Mouse (Mus musculus) midbrain, embryonic 13.5 days (tissue): Measurements from ENCODE around the gene Tbc1d1. TPM values are rescaled to one million over a fixed set of nuclear protein-coding genes. Genes with fewer than 3 reads are reported as not detected.

ENCODE experiments used
- ATAC-seq: fragments of 200-750 bp; cut with Nextera tagmentation; 2 replicates; pipeline ENCODE4 v1.8.0; 2017; ENCODE audit warnings: mild to moderate bottlenecking, moderate TSS enrichment, moderate library complexity
- H3K27ac ChIP-seq: fragments of 300-500 bp; sonication (generic); 2 replicates; pipeline ENCODE4 v1.5.1; 2015; ENCODE audit warnings: inconsistent platforms, mild to moderate bottlenecking, moderate library complexity
- H3K27me3 ChIP-seq: fragments of 300-500 bp; sonication (generic); 2 replicates; pipeline ENCODE4 v1.6.1; 2015; ENCODE audit warnings: mild to moderate bottlenecking, inconsistent platforms
- H3K36me3 ChIP-seq: fragments of 300-500 bp; sonication (generic); 2 replicates; pipeline ENCODE4 v1.6.1; 2015; ENCODE audit warnings: mild to moderate bottlenecking, inconsistent platforms
- H3K4me1 ChIP-seq: fragments of 300-500 bp; sonication (generic); replicated peaks from 2 replicates; pipeline ENCODE4 v1.6.1; 2015; ENCODE audit warnings: inconsistent platforms
- H3K4me2 ChIP-seq: fragments of 300-500 bp; sonication (generic); replicated peaks from 2 replicates; pipeline ENCODE4 v1.6.1; 2015; ENCODE audit warnings: moderate library complexity, mild to moderate bottlenecking, inconsistent platforms
- H3K4me3 ChIP-seq: fragments of 300-500 bp; sonication (generic); replicated peaks from 2 replicates; pipeline ENCODE4 v1.5.1; 2015; ENCODE audit warnings: mild to moderate bottlenecking, inconsistent platforms
- H3K9ac ChIP-seq: fragments of 300-500 bp; sonication (generic); replicated peaks from 2 replicates; pipeline ENCODE4 v1.6.1; 2015; ENCODE audit warnings: mild to moderate bottlenecking, inconsistent platforms
- H3K9me3 ChIP-seq: fragments of 300-500 bp; sonication (generic); 2 replicates; pipeline ENCODE4 v1.6.1; 2016; ENCODE audit warnings: mild to moderate bottlenecking, inconsistent platforms
- WGBS: fragments of 180-500 bp; shearing (Covaris S2); methylation state at CpG from one replicate; pipeline ENCODE4 v1.1.7; 2015; 5-methylcytosine and 5-hydroxymethylcytosine counted together
- polyA plus RNA-seq: library from polyadenylated mRNA; unstranded; fragments of >200 nt; fragmentation: Nextera tagmentation; extraction: Ambion mirVana; gene quantifications from 2 replicates; pipeline ENCODE4 v1.2.1, GENCODE M21; 2015

Tbc1d1 gene
- polyA plus RNA-seq, 1 experiment from 2014 or later: 11.7 TPM

DNA sequence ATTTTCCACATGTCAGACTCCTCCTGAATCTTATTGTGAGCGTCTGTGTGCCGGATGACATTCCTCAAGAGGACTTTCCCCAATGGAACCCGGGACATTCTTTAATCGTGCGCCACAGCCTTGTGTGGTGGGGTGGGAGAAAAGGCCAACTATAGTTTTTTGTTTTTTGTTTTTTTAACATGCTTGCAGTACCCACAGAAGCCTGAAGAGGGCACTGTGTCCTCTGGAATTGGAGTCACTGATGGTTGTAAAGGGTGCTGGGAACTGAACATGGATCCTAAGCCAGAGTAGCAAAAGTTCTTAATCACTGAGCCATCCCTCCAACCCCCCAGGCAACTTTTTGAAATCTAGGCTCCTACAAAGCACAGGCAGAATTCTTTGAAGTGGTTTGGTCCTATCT, 34.8 kb downstream of the Tbc1d1 start:
- H3K9me3 ChIP-seq: peaks cover 8% of the 10 kb centered on the region; the same call in 1 of the 2 replicates
- no peaks in the 10 kb centered on the region for H3K27me3 ChIP-seq
- ATAC-seq: no peak
- H3K27ac ChIP-seq: no peak overlapping the region
- WGBS: 93% methylated on average over 5 of the region's 5 CpGs
- H3K4me3 ChIP-seq: no peak overlapping the region
- H3K4me2 ChIP-seq: no peak overlapping the region
- no peak overlapping the region for H3K9ac ChIP-seq
- H3K36me3 ChIP-seq: no peaks in the 10 kb centered on the region
- H3K4me1 ChIP-seq: no peaks in the 10 kb centered on the region

DNA sequence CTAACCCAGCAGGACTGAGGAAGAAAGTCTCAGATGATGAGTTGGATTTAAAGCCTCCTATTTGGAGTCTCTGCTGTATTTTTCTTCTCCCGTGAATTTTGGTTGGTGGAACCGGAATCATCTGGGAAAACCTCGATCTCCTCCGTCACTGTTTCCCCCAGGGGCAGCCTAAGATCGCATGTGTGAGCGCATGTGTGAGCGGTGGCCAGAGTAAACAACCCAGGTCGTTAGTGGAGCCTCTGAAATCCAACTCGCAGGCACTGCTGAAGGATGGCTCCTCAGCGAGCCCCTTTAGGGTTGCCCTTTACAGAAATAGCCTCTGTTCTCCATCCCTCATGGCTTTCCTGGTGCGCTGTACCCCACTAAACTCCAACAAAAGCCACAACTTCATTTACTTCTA, 37.2 kb downstream of the Tbc1d1 start:
- 68% methylated on average over 11 of the region's 11 CpGs for WGBS
- Histone ChIP-seq H3K36me3 (no peaks in the 10 kb centered on the region), H3K27ac (no peak overlapping the region), H3K4me3 (no peak overlapping the region), H3K27me3 (no peaks in the 10 kb centered on the region), H3K9me3 (peaks cover 8% of the 10 kb centered on the region; the same call in 1 of the 2 replicates), H3K4me1 (no peaks in the 10 kb centered on the region), H3K9ac (no peak overlapping the region), H3K4me2 (no peak overlapping the region)
- no peak for ATAC-seq

DNA sequence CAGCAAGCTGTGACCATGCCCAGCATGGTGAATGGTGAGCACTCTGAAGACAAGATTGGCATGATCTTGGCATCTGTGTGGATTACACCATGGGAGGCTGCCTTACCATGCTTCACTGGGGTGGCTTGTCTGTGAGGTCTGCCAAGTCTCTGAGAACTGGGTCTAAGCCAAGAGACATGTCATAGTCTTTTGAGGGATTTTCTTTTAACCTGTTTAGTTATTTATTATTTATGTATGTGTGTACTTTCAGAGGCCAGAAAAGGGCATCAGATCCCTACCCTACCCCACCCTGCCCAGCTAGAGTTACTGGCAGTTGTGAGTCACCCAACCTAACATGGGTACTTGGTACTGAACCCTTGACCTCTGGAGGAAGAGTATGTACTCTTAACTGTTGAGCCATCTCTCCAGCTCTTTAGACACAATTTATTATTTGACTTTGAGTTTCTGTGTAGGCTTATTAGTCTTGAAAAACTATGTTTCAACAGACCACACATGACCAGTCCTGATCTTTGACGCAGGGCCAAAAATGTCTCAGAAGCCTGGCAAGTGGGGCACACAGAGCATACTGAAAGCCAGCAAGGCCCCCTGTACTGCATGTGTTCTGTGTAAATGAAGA, 40.3 kb downstream of the Tbc1d1 start:
- no peak for ATAC-seq
- Histone ChIP-seq H3K27ac (no peak overlapping the region), H3K36me3 (no peaks in the 10 kb centered on the region), H3K9me3 (0 out of 2 replicates have a peak, but pooled peaks cover 2% of the 10 kb centered on the region), H3K9ac (no peak overlapping the region), H3K4me1 (no peaks in the 10 kb centered on the region), H3K4me3 (no peak overlapping the region), H3K4me2 (no peak overlapping the region), H3K27me3 (no peaks in the 10 kb centered on the region)
- 100% methylated on average over 1 of the region's 1 CpGs for WGBS

DNA sequence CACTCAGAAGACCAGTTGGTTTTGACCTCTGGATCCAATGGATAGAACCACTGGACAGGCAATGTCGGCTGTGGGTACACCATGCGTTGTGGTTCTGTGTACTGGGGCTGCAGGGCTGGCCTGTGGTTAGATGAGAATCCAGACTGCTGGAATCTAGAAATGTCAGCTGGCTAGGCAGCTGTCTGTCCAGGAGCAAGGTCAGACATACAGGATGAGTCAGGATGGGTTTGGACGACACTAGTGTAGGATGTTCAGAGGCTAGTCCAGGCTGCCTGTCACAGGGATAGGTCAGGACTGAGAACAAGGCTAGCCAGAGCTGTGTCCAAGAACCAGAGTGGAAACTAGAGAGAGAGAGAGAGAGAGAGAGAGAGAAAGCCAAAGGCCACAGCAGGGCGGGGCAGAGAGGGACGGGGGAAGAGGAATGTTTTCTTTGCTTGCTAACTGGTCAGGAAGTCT, 40.8 kb downstream of the Tbc1d1 start:
- WGBS: 81% methylated on average over 5 of the region's 5 CpGs
- H3K27ac ChIP-seq: no peak overlapping the region
- no peak overlapping the region for H3K4me3 ChIP-seq
- ATAC-seq: no peak
- no peaks in the 10 kb centered on the region for H3K4me1 ChIP-seq
- no peaks in the 10 kb centered on the region for H3K27me3 ChIP-seq
- no peaks in the 10 kb centered on the region for H3K36me3 ChIP-seq
- no peak overlapping the region for H3K4me2 ChIP-seq
- H3K9me3 ChIP-seq: no peaks in the 10 kb centered on the region
- H3K9ac ChIP-seq: no peak overlapping the region

DNA sequence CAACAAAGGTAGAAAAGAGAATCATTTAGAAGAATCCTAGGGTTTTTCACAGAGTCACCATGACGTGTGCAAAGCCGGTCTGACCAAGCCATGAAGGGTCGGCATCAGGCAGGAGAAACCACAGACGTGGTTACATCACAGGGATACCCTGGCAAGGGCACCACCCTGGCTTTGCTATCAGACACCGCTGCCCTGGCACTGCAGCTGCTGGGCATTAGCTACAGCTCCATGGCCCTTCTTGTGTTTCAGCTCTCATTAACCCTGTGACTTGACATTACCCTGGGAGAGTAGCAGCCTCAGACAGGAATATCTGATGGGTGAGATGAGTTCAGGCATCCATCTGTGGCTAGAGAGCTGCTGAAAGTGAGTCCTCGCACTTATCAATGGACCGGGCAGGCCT, 42.5 kb downstream of the Tbc1d1 start:
- H3K27ac ChIP-seq: no peak overlapping the region
- no peaks in the 10 kb centered on the region for H3K27me3 ChIP-seq
- no peak overlapping the region for H3K4me3 ChIP-seq
- 94% methylated on average over 7 of the region's 7 CpGs for WGBS
- H3K9ac ChIP-seq: no peak overlapping the region
- H3K9me3 ChIP-seq: no peaks in the 10 kb centered on the region
- H3K36me3 ChIP-seq: no peaks in the 10 kb centered on the region
- H3K4me2 ChIP-seq: no peak overlapping the region
- no peak for ATAC-seq
- H3K4me1 ChIP-seq: no peaks in the 10 kb centered on the region

DNA sequence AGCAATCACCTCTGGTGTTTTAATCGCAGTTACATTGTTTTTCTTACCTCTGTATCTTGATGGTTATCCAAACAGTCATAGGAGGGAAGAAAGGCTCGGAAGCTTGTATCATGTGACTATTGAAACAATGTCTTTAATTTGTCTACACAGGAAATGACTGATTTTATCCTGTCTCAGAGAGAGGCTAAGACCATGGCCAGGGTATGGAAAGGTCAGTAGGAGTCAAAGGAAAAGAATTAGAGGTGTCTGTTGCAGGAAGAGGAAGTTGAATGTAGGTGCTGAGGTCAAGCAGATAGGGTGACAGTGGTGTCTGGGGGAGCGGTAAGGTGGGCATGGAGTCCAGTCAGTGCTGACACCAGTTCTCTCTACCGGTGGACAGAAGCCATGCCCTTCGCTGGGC, 45.0 kb downstream of the Tbc1d1 start:
- Histone ChIP-seq H3K27me3 (no peaks in the 10 kb centered on the region), H3K4me2 (no peak overlapping the region), H3K27ac (no peak overlapping the region), H3K4me3 (no peak overlapping the region), H3K9me3 (no peaks in the 10 kb centered on the region), H3K9ac (no peak overlapping the region), H3K4me1 (no peaks in the 10 kb centered on the region), H3K36me3 (no peaks in the 10 kb centered on the region)
- no peak for ATAC-seq
- 91% methylated on average over 5 of the region's 5 CpGs for WGBS

DNA sequence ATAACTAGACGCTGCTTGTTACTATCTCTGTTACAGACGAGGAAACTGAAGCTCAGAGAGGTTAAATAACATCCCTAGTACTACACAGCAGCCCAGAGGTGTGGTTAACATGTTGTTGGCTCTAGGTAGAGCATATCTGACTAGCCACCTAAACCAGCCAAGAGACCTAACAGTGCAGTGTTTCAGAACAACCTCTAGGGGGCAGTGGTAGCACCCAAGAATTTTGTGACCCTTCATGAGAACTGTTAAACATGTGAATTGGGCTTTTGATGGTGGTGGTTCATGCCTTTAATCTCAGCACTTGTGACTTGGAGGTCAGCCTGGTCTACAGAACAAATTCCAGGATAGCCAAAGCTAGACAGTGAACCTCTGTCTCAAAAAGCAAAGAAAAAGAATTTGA, 46.2 kb downstream of the Tbc1d1 start:
- Histone ChIP-seq H3K4me2 (no peak overlapping the region), H3K36me3 (no peaks in the 10 kb centered on the region), H3K4me1 (no peaks in the 10 kb centered on the region), H3K9ac (no peak overlapping the region), H3K4me3 (no peak overlapping the region), H3K27ac (no peak overlapping the region), H3K27me3 (no peaks in the 10 kb centered on the region), H3K9me3 (no peaks in the 10 kb centered on the region)
- ATAC-seq: no peak
- WGBS: 36% methylated on average over 2 of the region's 2 CpGs

DNA sequence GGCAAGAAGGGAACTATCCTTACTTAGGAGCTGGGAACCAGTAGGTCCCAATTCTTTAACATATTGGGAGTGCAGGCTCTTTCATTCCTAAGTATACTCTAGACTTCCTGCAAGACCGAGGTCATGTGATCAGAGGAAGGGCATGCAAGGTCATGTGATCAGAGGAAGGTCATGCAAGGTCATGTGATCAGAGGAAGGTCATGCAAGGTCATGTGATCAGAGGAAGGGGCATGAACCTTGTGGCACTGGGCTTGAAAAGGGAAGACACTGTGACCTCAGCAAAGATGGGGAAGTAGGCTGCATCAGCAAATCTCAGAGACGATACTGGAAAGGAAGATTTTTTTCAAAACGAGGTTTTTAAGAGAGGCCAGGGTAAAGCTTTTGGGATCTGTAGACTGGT, 49.5 kb downstream of the Tbc1d1 start:
- Histone ChIP-seq H3K36me3 (no peaks in the 10 kb centered on the region), H3K4me2 (no peak overlapping the region), H3K4me1 (no peaks in the 10 kb centered on the region), H3K4me3 (no peak overlapping the region), H3K9ac (no peak overlapping the region), H3K27me3 (no peaks in the 10 kb centered on the region), H3K27ac (no peak overlapping the region), H3K9me3 (no peaks in the 10 kb centered on the region)
- WGBS: 88% methylated on average over 3 of the region's 3 CpGs
- no peak for ATAC-seq

DNA sequence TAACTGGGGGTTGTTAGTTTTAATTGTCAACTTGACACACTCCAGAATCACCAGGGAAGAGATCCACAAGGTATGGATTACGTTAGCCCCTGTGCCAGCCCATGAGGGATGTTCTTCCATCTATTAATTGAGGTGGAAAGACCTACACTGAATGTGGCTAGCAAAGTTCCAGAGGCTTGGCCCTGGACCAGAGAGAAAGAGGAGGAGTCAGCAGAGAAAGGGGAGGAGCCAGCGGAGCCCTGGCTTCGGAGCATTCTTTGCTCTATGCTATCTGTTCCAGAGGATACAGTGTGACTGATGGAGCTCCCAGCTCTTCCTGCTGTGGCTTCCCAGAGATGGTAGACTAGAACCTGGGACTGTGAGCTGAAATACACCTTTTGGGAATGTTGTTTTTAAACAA, 50.3 kb downstream of the Tbc1d1 start:
- no peaks in the 10 kb centered on the region for H3K36me3 ChIP-seq
- no peak overlapping the region for H3K4me3 ChIP-seq
- no peak overlapping the region for H3K9ac ChIP-seq
- H3K4me2 ChIP-seq: no peak overlapping the region
- H3K27ac ChIP-seq: no peak overlapping the region
- no peaks in the 10 kb centered on the region for H3K4me1 ChIP-seq
- H3K9me3 ChIP-seq: no peaks in the 10 kb centered on the region
- H3K27me3 ChIP-seq: no peaks in the 10 kb centered on the region
- no peak for ATAC-seq
- 79% methylated on average over 3 of the region's 3 CpGs for WGBS

DNA sequence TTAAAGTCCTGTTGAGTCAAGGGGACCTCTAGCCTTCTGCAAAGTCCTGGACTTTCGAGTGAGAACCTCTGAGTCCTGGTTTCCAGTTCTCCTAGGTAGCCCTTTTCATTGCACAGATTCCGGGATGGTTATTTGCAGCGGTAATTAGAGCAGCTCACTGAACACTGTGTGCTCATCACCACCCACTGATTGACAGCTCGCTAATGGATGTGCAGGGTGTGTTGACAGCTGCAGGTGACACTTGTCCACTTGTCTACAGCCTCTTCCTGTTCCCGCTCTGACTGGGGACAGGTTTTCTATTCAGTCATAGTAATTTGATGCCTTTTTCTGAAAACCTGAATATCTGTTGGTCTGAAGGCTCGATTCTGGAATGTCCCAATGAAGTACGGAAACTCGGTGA, 50.8 kb downstream of the Tbc1d1 start:
- Histone ChIP-seq H3K36me3 (no peaks in the 10 kb centered on the region), H3K4me1 (no peaks in the 10 kb centered on the region), H3K9ac (no peak overlapping the region), H3K27me3 (no peaks in the 10 kb centered on the region), H3K4me2 (no peak overlapping the region), H3K9me3 (no peaks in the 10 kb centered on the region), H3K4me3 (no peak overlapping the region), H3K27ac (no peak overlapping the region)
- no peak for ATAC-seq
- WGBS: 86% methylated on average over 8 of the region's 8 CpGs

DNA sequence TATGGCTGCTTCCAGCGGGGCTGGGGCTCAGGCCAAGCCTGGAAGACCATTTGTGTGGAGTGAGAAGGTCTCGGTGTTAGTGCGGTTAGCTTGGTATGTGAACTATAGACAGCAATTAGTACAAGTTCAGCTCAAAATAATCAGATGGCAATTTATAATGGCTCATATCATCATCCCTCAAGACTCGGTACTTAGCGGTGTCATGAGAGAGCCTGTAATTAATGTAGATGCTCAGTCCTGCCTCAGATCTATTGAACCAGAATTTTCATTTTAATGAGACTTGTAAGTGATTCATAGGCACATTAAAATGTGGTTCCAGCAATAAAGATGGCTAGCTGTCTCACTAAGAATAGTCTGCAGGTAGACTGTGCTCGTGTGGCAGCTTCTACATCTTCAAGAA, 51.7 kb downstream of the Tbc1d1 start:
- no peak overlapping the region for H3K27ac ChIP-seq
- no peak overlapping the region for H3K4me2 ChIP-seq
- 92% methylated on average over 6 of the region's 6 CpGs for WGBS
- H3K27me3 ChIP-seq: no peaks in the 10 kb centered on the region
- H3K4me3 ChIP-seq: no peak overlapping the region
- H3K4me1 ChIP-seq: no peaks in the 10 kb centered on the region
- no peak for ATAC-seq
- H3K36me3 ChIP-seq: no peaks in the 10 kb centered on the region
- H3K9ac ChIP-seq: no peak overlapping the region
- H3K9me3 ChIP-seq: no peaks in the 10 kb centered on the region

DNA sequence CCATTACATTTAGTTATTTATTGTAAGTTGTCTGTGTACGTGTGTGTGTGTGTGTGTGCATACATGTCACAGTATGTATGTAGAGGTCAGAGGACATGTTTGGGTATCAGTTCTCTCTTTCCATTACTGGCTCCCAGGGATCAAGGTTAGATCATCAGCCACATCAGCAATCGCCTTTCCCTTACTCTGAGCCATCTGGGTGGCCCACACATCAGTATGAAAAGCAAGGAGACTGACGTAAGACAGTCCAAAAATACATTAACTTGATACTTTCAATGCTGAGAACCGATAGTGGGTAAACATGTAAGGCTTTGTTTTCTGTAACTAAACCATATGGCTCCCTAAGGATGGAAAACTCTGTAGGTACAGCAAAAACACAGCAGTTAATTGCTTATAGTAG, 54.7 kb downstream of the Tbc1d1 start:
- Histone ChIP-seq H3K36me3 (no peaks in the 10 kb centered on the region), H3K4me3 (no peak overlapping the region), H3K9ac (no peak overlapping the region), H3K4me1 (no peaks in the 10 kb centered on the region), H3K4me2 (no peak overlapping the region), H3K27ac (no peak overlapping the region), H3K27me3 (no peaks in the 10 kb centered on the region), H3K9me3 (no peaks in the 10 kb centered on the region)
- 90% methylated on average over 4 of the region's 4 CpGs for WGBS
- ATAC-seq: no peak

DNA sequence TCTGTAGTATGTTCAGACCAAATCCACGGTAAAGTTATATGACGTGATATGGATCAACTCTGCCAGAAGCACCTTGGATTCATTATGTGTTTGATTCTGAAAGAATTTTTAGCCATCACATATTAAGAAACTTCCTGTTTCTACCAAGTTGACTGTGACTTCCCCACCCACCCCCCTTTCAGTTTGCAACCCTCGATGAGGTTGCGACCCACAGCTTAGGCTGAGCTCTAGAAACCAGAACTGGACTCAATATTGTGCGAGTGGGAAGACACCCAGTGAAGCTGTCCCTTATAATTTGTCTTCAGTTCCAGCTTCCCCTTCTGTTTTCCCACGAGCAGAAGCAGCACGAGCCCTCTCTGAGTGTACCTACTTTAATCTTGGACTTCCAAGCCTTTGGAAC, 55.2 kb downstream of the Tbc1d1 start:
- Histone ChIP-seq H3K4me3 (no peak overlapping the region), H3K4me1 (no peaks in the 10 kb centered on the region), H3K9ac (no peak overlapping the region), H3K27ac (no peak overlapping the region), H3K4me2 (no peak overlapping the region), H3K9me3 (no peaks in the 10 kb centered on the region), H3K36me3 (no peaks in the 10 kb centered on the region), H3K27me3 (no peaks in the 10 kb centered on the region)
- ATAC-seq: no peak
- 88% methylated on average over 7 of the region's 7 CpGs for WGBS
